Mouse (Mus musculus): ENCODE measurements around the gene D6Ertd527e. TPM values are rescaled to one million over a fixed set of nuclear protein-coding genes. Genes with fewer than 3 reads are reported as not detected.
A peak's percentile ranks its signal among the peaks of the same experiment; 100 is the strongest.

Gene D6Ertd527e
- total RNA-seq, 1 experiment = not detected

DNA sequence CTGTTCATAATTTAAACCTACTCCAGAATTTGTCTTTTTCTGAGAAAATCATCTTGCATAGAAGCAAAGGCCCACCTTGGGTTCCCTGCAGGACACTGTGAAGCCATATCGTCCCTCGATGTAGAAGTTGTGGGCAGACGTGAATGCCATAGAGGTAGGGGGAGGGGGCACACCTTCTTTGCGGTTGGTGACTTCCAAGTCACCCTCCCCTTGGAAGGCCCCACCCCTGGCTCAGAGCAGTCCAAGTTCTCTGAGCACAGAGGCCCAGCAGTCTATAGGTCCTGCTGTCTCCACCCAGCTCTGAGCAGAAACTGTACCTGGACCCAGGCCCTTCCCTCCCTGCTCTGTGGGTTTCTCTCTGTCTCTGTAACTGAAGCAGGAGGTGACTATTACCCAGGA, 2.6 kb upstream of the D6Ertd527e start:
- Histone ChIP-seq H3K9ac (ENCODE audit: insufficient read depth, low read depth, low read length, poor library complexity, severe bottlenecking) (no peak overlapping the region), H3K36me3 (ENCODE audit: control insufficient read depth, insufficient read depth, low read length, poor library complexity, severe bottlenecking) (no peaks in the 10 kb centered on the region), H3K9me3 (ENCODE audit: control insufficient read depth, insufficient read depth, low read depth, low read length) (no peaks in the 10 kb centered on the region), H3K4me1 (ENCODE audit: control insufficient read depth in 2 of 2, insufficient read depth in 2 of 2, low read length in 2 of 2, poor library complexity in 1 of 2) (peaks cover 0 to 3% of the 10 kb centered on the region in 2 experiments; a peak in 1 of 4 replicates), H3K27ac (ENCODE audit: insufficient read depth, low read depth, low read length, poor library complexity, severe bottlenecking) (no peak overlapping the region), H3K4me3 (ENCODE audit: insufficient read depth in 1 of 2, low read depth in 1 of 2, low read length in 2 of 2, poor library complexity in 1 of 2, severe bottlenecking in 1 of 2) (peak overlapping the region in 1 of 2 experiments; percentile 45; a peak in 1 of 4 replicates)
- in situ Hi-C loops (cut with MboI; ENCODE audit: low sequenced_read_pairs in 2 of 2, unreplicated experiment in 2 of 2) = loop anchor here (25.0 kb wide), 1 partner anchor 210 kb away; no protein-coding TSS in a partner anchor
- TF ChIP-seq CHD2 (IDR thresholded peaks at IDR 0.05; ENCODE audit: low read depth, low read length) = no peak
- no peak for TF ChIP-seq ZNF384 (IDR thresholded peaks at IDR 0.05; ENCODE audit: low read depth, low read length)
- DNase-seq (ENCODE audit: low read depth, low spot score) = no peak

DNA sequence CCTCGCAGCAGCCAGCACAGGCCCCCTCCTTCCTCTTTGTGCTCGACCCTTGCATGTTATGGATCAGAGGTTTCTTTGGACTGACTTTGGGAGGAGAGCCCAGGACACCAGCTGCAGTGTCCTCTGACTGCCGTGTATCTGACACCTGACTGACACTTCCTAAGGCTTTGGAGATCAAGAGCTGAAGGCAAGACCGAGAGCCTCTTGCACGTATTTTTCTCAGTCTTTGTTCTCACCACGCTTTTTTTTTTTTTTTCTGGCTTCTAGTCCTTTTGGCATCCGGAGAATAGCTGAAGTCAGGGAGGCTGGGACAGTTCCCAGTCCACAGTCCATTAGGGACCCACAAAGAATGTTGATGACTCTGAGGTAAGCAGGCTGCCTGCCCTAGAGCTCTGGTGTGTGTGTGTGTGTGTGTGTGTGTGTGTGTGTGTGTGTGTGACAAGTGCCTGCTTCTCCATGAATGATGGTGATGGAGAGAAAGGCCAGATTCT, 2.1 kb upstream of the D6Ertd527e start:
- Histone ChIP-seq H3K36me3 (ENCODE audit: control insufficient read depth, insufficient read depth, low read length, poor library complexity, severe bottlenecking) (no peaks in the 10 kb centered on the region), H3K27ac (ENCODE audit: insufficient read depth, low read depth, low read length, poor library complexity, severe bottlenecking) (no peak overlapping the region), H3K4me1 (ENCODE audit: control insufficient read depth in 2 of 2, insufficient read depth in 2 of 2, low read length in 2 of 2, poor library complexity in 1 of 2) (peaks cover 0 to 3% of the 10 kb centered on the region in 2 experiments; a peak in 1 of 4 replicates), H3K9me3 (ENCODE audit: control insufficient read depth, insufficient read depth, low read depth, low read length) (no peaks in the 10 kb centered on the region), H3K4me3 (ENCODE audit: insufficient read depth in 1 of 2, low read depth in 1 of 2, low read length in 2 of 2, poor library complexity in 1 of 2, severe bottlenecking in 1 of 2) (no peak overlapping the region), H3K9ac (ENCODE audit: insufficient read depth, low read depth, low read length, poor library complexity, severe bottlenecking) (no peak overlapping the region)
- TF ChIP-seq ZNF384 (IDR thresholded peaks at IDR 0.05; ENCODE audit: low read depth, low read length) (0 out of 2 replicates have a peak, but pooled peaks have one; percentile 14), MAFK (IDR thresholded peaks at IDR 0.05; ENCODE audit: insufficient read depth, low read depth, low read length) (no peak)
- DNase-seq (ENCODE audit: low read depth, low spot score) = no peak
- in situ Hi-C loops (cut with MboI; ENCODE audit: low sequenced_read_pairs in 2 of 2, unreplicated experiment in 2 of 2) = loop anchor here (25.0 kb wide), 1 partner anchor 210 kb away; no protein-coding TSS in a partner anchor

- H3K4me1 ChIP-seq (ENCODE audit: control insufficient read depth in 2 of 2, insufficient read depth in 2 of 2, low read length in 2 of 2, poor library complexity in 1 of 2) = peaks cover 0 to 3% of the 10 kb centered on the region in 2 experiments; a peak in 1 of 4 replicates
- DNase-seq (ENCODE audit: low read depth, low spot score) = no peak
- H3K36me3 ChIP-seq (ENCODE audit: control insufficient read depth, insufficient read depth, low read length, poor library complexity, severe bottlenecking) = no peaks in the 10 kb centered on the region
- in situ Hi-C loops (cut with MboI; ENCODE audit: low sequenced_read_pairs in 2 of 2, unreplicated experiment in 2 of 2) = loop anchor here (25.0 kb wide), 1 partner anchor 209 kb away; no protein-coding TSS in a partner anchor
- no peak overlapping the region for H3K9ac ChIP-seq (ENCODE audit: insufficient read depth, low read depth, low read length, poor library complexity, severe bottlenecking)
- H3K4me3 ChIP-seq (ENCODE audit: insufficient read depth in 1 of 2, low read depth in 1 of 2, low read length in 2 of 2, poor library complexity in 1 of 2, severe bottlenecking in 1 of 2) = no peak overlapping the region
- TF ChIP-seq HCFC1 (IDR thresholded peaks at IDR 0.05; ENCODE audit: borderline replicate concordance, insufficient read depth, low read length) (no peak), MAFK (IDR thresholded peaks at IDR 0.05; ENCODE audit: insufficient read depth, low read depth, low read length) (no peak), CHD2 (IDR thresholded peaks at IDR 0.05; ENCODE audit: low read depth, low read length) (no peak), ZNF384 (IDR thresholded peaks at IDR 0.05; ENCODE audit: low read depth, low read length) (no peak), ZC3H11A (IDR thresholded peaks at IDR 0.05; ENCODE audit: borderline replicate concordance, low read depth, low read length) (no peak)
- no peak overlapping the region for H3K27ac ChIP-seq (ENCODE audit: insufficient read depth, low read depth, low read length, poor library complexity, severe bottlenecking)
- H3K9me3 ChIP-seq (ENCODE audit: control insufficient read depth, insufficient read depth, low read depth, low read length) = no peaks in the 10 kb centered on the region
Measured at GRCm38 (mm10) chr6:87103314-87103713, 1.2 kb upstream of the D6Ertd527e start.

- H3K9me3 ChIP-seq (ENCODE audit: control insufficient read depth, insufficient read depth, low read depth, low read length) = no peaks in the 10 kb centered on the region
- no peaks in the 10 kb centered on the region for H3K4me1 ChIP-seq (ENCODE audit: control insufficient read depth in 2 of 2, insufficient read depth in 2 of 2, low read length in 2 of 2, poor library complexity in 1 of 2)
- H3K27ac ChIP-seq (ENCODE audit: insufficient read depth, low read depth, low read length, poor library complexity, severe bottlenecking) = no peak overlapping the region
- no peak overlapping the region for H3K4me3 ChIP-seq (ENCODE audit: insufficient read depth in 1 of 2, low read depth in 1 of 2, low read length in 2 of 2, poor library complexity in 1 of 2, severe bottlenecking in 1 of 2)
- DNase-seq (ENCODE audit: low read depth, low spot score) = no peak
- in situ Hi-C loops (cut with MboI; ENCODE audit: low sequenced_read_pairs in 2 of 2, unreplicated experiment in 2 of 2) = loop anchor here (25.0 kb wide), 1 partner anchor 201 kb away; no protein-coding TSS in a partner anchor
- no peak for TF ChIP-seq HCFC1 (IDR thresholded peaks at IDR 0.05; ENCODE audit: borderline replicate concordance, insufficient read depth, low read length)
- H3K36me3 ChIP-seq (ENCODE audit: control insufficient read depth, insufficient read depth, low read length, poor library complexity, severe bottlenecking) = no peaks in the 10 kb centered on the region
- no peak overlapping the region for H3K9ac ChIP-seq (ENCODE audit: insufficient read depth, low read depth, low read length, poor library complexity, severe bottlenecking)
Measured at GRCm38 (mm10) chr6:87111493-87111892, 6.9 kb downstream of the D6Ertd527e start.

GRCm38 (mm10) chr6:87112125-87112524, 7.6 kb downstream of the D6Ertd527e start:
- no peak for TF ChIP-seq MAFK (IDR thresholded peaks at IDR 0.05; ENCODE audit: insufficient read depth, low read depth, low read length)
- no peak for TF ChIP-seq ZNF384 (IDR thresholded peaks at IDR 0.05; ENCODE audit: low read depth, low read length)
- no peak for TF ChIP-seq HCFC1 (IDR thresholded peaks at IDR 0.05; ENCODE audit: borderline replicate concordance, insufficient read depth, low read length)
- TF ChIP-seq CHD2 (IDR thresholded peaks at IDR 0.05; ENCODE audit: low read depth, low read length) = no peak
- no peaks in the 10 kb centered on the region for H3K9me3 ChIP-seq (ENCODE audit: control insufficient read depth, insufficient read depth, low read depth, low read length)
- no peak overlapping the region for H3K4me3 ChIP-seq (ENCODE audit: insufficient read depth in 1 of 2, low read depth in 1 of 2, low read length in 2 of 2, poor library complexity in 1 of 2, severe bottlenecking in 1 of 2)
- H3K36me3 ChIP-seq (ENCODE audit: control insufficient read depth, insufficient read depth, low read length, poor library complexity, severe bottlenecking) = no peaks in the 10 kb centered on the region
- in situ Hi-C loops (cut with MboI; ENCODE audit: low sequenced_read_pairs in 2 of 2, unreplicated experiment in 2 of 2) = loop anchor here (25.0 kb wide), 1 partner anchor 200 kb away; no protein-coding TSS in a partner anchor
- H3K4me1 ChIP-seq (ENCODE audit: control insufficient read depth in 2 of 2, insufficient read depth in 2 of 2, low read length in 2 of 2, poor library complexity in 1 of 2) = no peaks in the 10 kb centered on the region
- no peak for DNase-seq (ENCODE audit: low read depth, low spot score)
- H3K9ac ChIP-seq (ENCODE audit: insufficient read depth, low read depth, low read length, poor library complexity, severe bottlenecking) = no peak overlapping the region
- H3K27ac ChIP-seq (ENCODE audit: insufficient read depth, low read depth, low read length, poor library complexity, severe bottlenecking) = no peak overlapping the region

Data from ES-E14 (cell line).